Mouse (Mus musculus) retina, postnatal 7 days (tissue): ENCODE measurements at regions not wholly inside any gene's neighbourhood (a gene's known extent, or its start where the extent isn't known, plus 50 kb on each side); places are given as distances from the start of the nearest gene placed in this dataset.

Experiments
- DNase-seq: peaks from one replicate; pipeline ENCODE4 v3.0.0-alpha.2; 2012; ENCODE audit warnings: low read depth, low spot score

GRCm38 (mm10) chr4:106163220-106163619, 152.8 kb upstream of the Usp24 start:
- no peak for DNase-seq

GRCm38 (mm10) chr4:106167716-106168115, 148.3 kb upstream of the Usp24 start:
- no peak for DNase-seq

- DNase-seq = no peak
These were observed 147.3 kb upstream of the Usp24 start for GRCm38 (mm10) chr4:106168741-106169140.

GRCm38 (mm10) chr4:106169466-106169865, 146.5 kb upstream of the Usp24 start:
- no peak for DNase-seq

- DNase-seq = no peak
These were observed 145.3 kb upstream of the Usp24 start for GRCm38 (mm10) chr4:106170731-106171130.

- no peak for DNase-seq
These were observed 140.7 kb upstream of the Usp24 start for GRCm38 (mm10) chr4:106175352-106175751.

- DNase-seq = no peak
These were observed 130.1 kb upstream of the Usp24 start for GRCm38 (mm10) chr4:106185745-106186501.

GRCm38 (mm10) chr4:106186684-106187083, 129.3 kb upstream of the Usp24 start:
- DNase-seq = no peak

- no peak for DNase-seq
These were observed 125.8 kb upstream of the Usp24 start for GRCm38 (mm10) chr4:106190248-106190647.

GRCm38 (mm10) chr4:106191331-106191730, 124.7 kb upstream of the Usp24 start:
- no peak for DNase-seq

GRCm38 (mm10) chr4:106191843-106192242, 124.2 kb upstream of the Usp24 start:
- no peak for DNase-seq

GRCm38 (mm10) chr4:106193204-106193945, 122.6 kb upstream of the Usp24 start:
- DNase-seq = no peak

- no peak for DNase-seq
These were observed 120.4 kb upstream of the Usp24 start for GRCm38 (mm10) chr4:106195497-106196166.

GRCm38 (mm10) chr4:106199833-106200232, 116.2 kb upstream of the Usp24 start:
- no peak for DNase-seq

GRCm38 (mm10) chr4:106200241-106200640, 115.8 kb upstream of the Usp24 start:
- DNase-seq = no peak

- DNase-seq = no peak
These were observed 113.5 kb upstream of the Usp24 start for GRCm38 (mm10) chr4:106202554-106202953.

- DNase-seq = no peak
These were observed 110.8 kb upstream of the Usp24 start for GRCm38 (mm10) chr4:106205200-106205599.

GRCm38 (mm10) chr4:106206023-106206422, 110.0 kb upstream of the Usp24 start:
- no peak for DNase-seq

- DNase-seq = no peak
These were observed 106.5 kb upstream of the Usp24 start for GRCm38 (mm10) chr4:106209465-106209864.

- DNase-seq = no peak
These were observed 106.0 kb upstream of the Usp24 start for GRCm38 (mm10) chr4:106209975-106210374.

- no peak for DNase-seq
These were observed 101.8 kb upstream of the Usp24 start for GRCm38 (mm10) chr4:106214170-106214569.

- DNase-seq = no peak
These were observed 95.4 kb upstream of the Usp24 start for GRCm38 (mm10) chr4:106220621-106221020.
